Comparison of ENCODE assay signal across 21 mouse cellular contexts in genomic region chr3:116204643-116205042, GRCm38 (mm10). TPM values are rescaled to one million over a fixed set of nuclear protein-coding genes. Genes with fewer than 3 reads are reported as not detected.
DNase-seq lines count a peak whose midpoint lies in the region; ATAC-seq and TF ChIP-seq lines count a peak whose summit lies in the region.
"Had no signal": no experiment of that assay in that cellular context is flagged by ENCODE, and none has a peak within 500 bp of the region (broad histone marks: within the 10 kb centered on the region; RNA-seq: fewer than 3 reads in every experiment).

No protein-coding gene starts in this region.

- TF ChIP-seq CTCF in heart, postnatal 0 days (IDR thresholded peaks at IDR 0.05; ENCODE audit: low read depth), result no peak
- TF ChIP-seq CTCF in liver, adult 2 months (IDR thresholded peaks at IDR 0.05; ENCODE audit: low read depth, low read length), result no peak
- no peak for TF ChIP-seq CTCF in liver, postnatal 0 days (IDR thresholded peaks at IDR 0.05; ENCODE audit: low read depth)
- no peak for TF ChIP-seq CTCF in testis, adult 2 months (IDR thresholded peaks at IDR 0.05; ENCODE audit: control insufficient read depth, insufficient read depth, insufficient replicate concordance, low read depth, low read length)

- DNase-seq in heart, postnatal 0 days (ENCODE audit: low spot score), result peak; percentile 48
- no peak for DNase-seq in heart, embryonic 10.5 days (ENCODE audit: low spot score)
- DNase-seq in liver, adult 2 months (ENCODE audit: extremely low read depth, low read depth, low spot score), result no peak
- no peak for DNase-seq in liver, postnatal 0 days
- DNase-seq in testis, postnatal 10 days (ENCODE audit: low spot score), result no peak
- no peak for DNase-seq in adrenal gland, adult 2 months
- DNase-seq: adrenal gland, adult 8-10 months; cerebellum, adult 9-11 months; gastrocnemius, adult 2 months; layer of hippocampus, adult 9-11 months; left cerebral cortex, postnatal 4 days; liver; right cerebral cortex, postnatal 14 days; thymus, postnatal 14 days had no signal

- no peaks in the 10 kb centered on the region for H3K27me3 ChIP-seq in heart, postnatal 0 days (ENCODE audit: control insufficient read depth, insufficient read depth, low read length)
- H3K27me3 ChIP-seq in heart, embryonic 10.5 days (ENCODE audit: insufficient read depth, poor library complexity, severe bottlenecking), result no peaks in the 10 kb centered on the region
- no peaks in the 10 kb centered on the region for H3K27me3 ChIP-seq in liver, adult 2 months (ENCODE audit: control insufficient read depth, insufficient read depth, low read length)
- no peaks in the 10 kb centered on the region for H3K27me3 ChIP-seq in liver, postnatal 0 days (ENCODE audit: insufficient read depth, low read length)
- H3K27me3 ChIP-seq in testis, adult 2 months (ENCODE audit: control insufficient read depth, insufficient read depth, low read length), result no peaks in the 10 kb centered on the region
- H3K27me3 ChIP-seq: forebrain, embryonic 12.5 days; neural tube, embryonic 15.5 days; stomach, embryonic 15.5 days had no signal

- H3K4me1 ChIP-seq in heart, postnatal 0 days (ENCODE audit: control insufficient read depth, insufficient read depth), result 0 out of 2 replicates have a peak, but pooled peaks cover 11% of the 10 kb centered on the region
- H3K4me1 ChIP-seq in heart, embryonic 10.5 days, result peaks cover 5% of the 10 kb centered on the region; the same call in 1 of the 2 replicates
- peaks cover 12% of the 10 kb centered on the region for H3K4me1 ChIP-seq in liver, adult 2 months (ENCODE audit: control insufficient read depth, insufficient read depth, low read length)
- H3K4me1 ChIP-seq in liver, postnatal 0 days (ENCODE audit: insufficient read depth), result peaks cover 12% of the 10 kb centered on the region
- no peaks in the 10 kb centered on the region; the same call in 1 of the 2 replicates for H3K4me1 ChIP-seq in testis, adult 2 months (ENCODE audit: control insufficient read depth, insufficient read depth, low read length)
- H3K4me1 ChIP-seq: forebrain, embryonic 12.5 days had no signal

- 0 out of 2 replicates have a peak, but pooled peaks have one; percentile 24 for ATAC-seq in heart, postnatal 0 days (ENCODE audit: insufficient read depth, low read depth)
- ATAC-seq in liver, postnatal 0 days, result no peak
- ATAC-seq: midbrain, embryonic 16.5 days had no signal

- H3K4me2 ChIP-seq in heart, postnatal 0 days (ENCODE audit: low read depth, low read length), result no peak overlapping the region
- H3K4me2 ChIP-seq in liver, postnatal 0 days (ENCODE audit: low read depth, low read length), result no peak overlapping the region
- H3K4me2 ChIP-seq: forebrain, embryonic 12.5 days; neural tube, embryonic 15.5 days; stomach, embryonic 15.5 days had no signal

- 0 out of 2 replicates have a peak overlapping the region, but pooled peaks have one; percentile 5 for H3K27ac ChIP-seq in heart, postnatal 0 days (ENCODE audit: low read depth)
- no peak overlapping the region for H3K27ac ChIP-seq in heart, embryonic 10.5 days
- peak overlapping the region; percentile 41; the same call in 1 of the 2 replicates for H3K27ac ChIP-seq in liver, adult 2 months (replicated peaks; ENCODE audit: insufficient read depth, low read depth, low read length)
- H3K27ac ChIP-seq in liver, postnatal 0 days (ENCODE audit: low read depth), result no peak overlapping the region
- peak overlapping the region; percentile 55 for H3K27ac ChIP-seq in testis, adult 2 months (ENCODE audit: control insufficient read depth, insufficient read depth, low read depth, low read length)
- H3K27ac ChIP-seq: forebrain, embryonic 12.5 days; gastrocnemius, adult 2 months; left cerebral cortex, adult 2 months; neural tube, embryonic 15.5 days had no signal

- H3K9ac ChIP-seq in heart, postnatal 0 days (replicated peaks; ENCODE audit: low read depth, low read length), result no peak overlapping the region
- H3K9ac ChIP-seq in liver, adult 2 months (ENCODE audit: low read depth, low read length), result no peak overlapping the region
- H3K9ac ChIP-seq in liver, postnatal 0 days (replicated peaks), result no peak overlapping the region
- H3K9ac ChIP-seq: forebrain, embryonic 12.5 days; neural tube, embryonic 15.5 days; stomach, embryonic 15.5 days had no signal

- no peaks in the 10 kb centered on the region for H3K79me2 ChIP-seq in liver, adult 2 months (ENCODE audit: control insufficient read depth, insufficient read depth, low read length)

- TF ChIP-seq POLR2A in liver, adult 2 months (IDR thresholded peaks at IDR 0.05; ENCODE audit: extremely low read depth, insufficient read depth, low read length), result no peak
- TF ChIP-seq POLR2A in testis, adult 2 months (IDR thresholded peaks at IDR 0.05; ENCODE audit: control insufficient read depth, low read depth, low read length), result no peak

- H3K4me3 ChIP-seq in heart, postnatal 0 days (ENCODE audit: low read depth, low read length), result no peak overlapping the region
- H3K4me3 ChIP-seq in heart, embryonic 10.5 days, result no peak overlapping the region
- H3K4me3 ChIP-seq in liver, adult 2 months (ENCODE audit: insufficient read depth, low read depth, low read length), result no peak overlapping the region; the same call in 1 of the 2 replicates
- no peak overlapping the region for H3K4me3 ChIP-seq in liver, postnatal 0 days (ENCODE audit: low read depth, low read length)
- no peak overlapping the region for H3K4me3 ChIP-seq in testis, adult 2 months (ENCODE audit: control insufficient read depth, low read depth, low read length)
- H3K4me3 ChIP-seq: forebrain, embryonic 12.5 days; gastrocnemius, adult 2 months; left cerebral cortex, adult 2 months; neural tube, embryonic 15.5 days; stomach, embryonic 15.5 days had no signal

- no peaks in the 10 kb centered on the region for H3K9me3 ChIP-seq in heart, postnatal 0 days (replicated peaks; ENCODE audit: control insufficient read depth, low read length)
- no peaks in the 10 kb centered on the region for H3K9me3 ChIP-seq in heart, embryonic 10.5 days
- no peaks in the 10 kb centered on the region for H3K9me3 ChIP-seq in liver, postnatal 0 days (ENCODE audit: low read length)
- H3K9me3 ChIP-seq: forebrain, embryonic 12.5 days; neural tube, embryonic 15.5 days; stomach, embryonic 15.5 days had no signal

- H3K36me3 ChIP-seq in heart, postnatal 0 days (replicated peaks; ENCODE audit: control insufficient read depth, insufficient read depth, low read length), result no peaks in the 10 kb centered on the region
- no peaks in the 10 kb centered on the region for H3K36me3 ChIP-seq in heart, embryonic 10.5 days
- no peaks in the 10 kb centered on the region for H3K36me3 ChIP-seq in liver, adult 2 months (ENCODE audit: control insufficient read depth, insufficient read depth, low read length)
- H3K36me3 ChIP-seq in liver, postnatal 0 days (replicated peaks; ENCODE audit: insufficient read depth, low read length), result no peaks in the 10 kb centered on the region
- no peaks in the 10 kb centered on the region for H3K36me3 ChIP-seq in testis, adult 2 months (ENCODE audit: control insufficient read depth, insufficient read depth, low read length)
- H3K36me3 ChIP-seq: forebrain, embryonic 12.5 days; neural tube, embryonic 15.5 days; stomach, embryonic 15.5 days had no signal

- TF ChIP-seq EP300 in heart, postnatal 0 days (IDR thresholded peaks at IDR 0.05; ENCODE audit: low read depth), result no peak
- no peak for TF ChIP-seq EP300 in liver, postnatal 0 days (IDR thresholded peaks at IDR 0.05; ENCODE audit: low read depth)

- 62% methylated on average over 9 of the region's 9 CpGs for WGBS in heart, postnatal 0 days
- WGBS in heart, embryonic 10.5 days, result 83% methylated on average over 9 of the region's 9 CpGs
- whole genome bisulfite sequencing in liver, adult 2 months, result 78% methylated on average over 9 of the region's 9 CpGs
- WGBS in liver, postnatal 0 days (ENCODE audit: insufficient replicate concordance), result 68% methylated on average over 9 of the region's 9 CpGs

RNA-seq across cellular contexts. Expression of gene Gpr88, which starts 48.7 kb away (rescaled TPM):
- not detected in 2 replicates for total RNA-seq in heart, postnatal 0 days (2014; rRNA removed; ENCODE audit: low replicate concordance)
- polyA plus RNA-seq in heart, postnatal 0 days (2015; fragmentation: Nextera tagmentation; extraction: Ambion mirVana), result 0.11 and 0.15 TPM in 2 replicates
- 0.07 and 0.62 TPM in 2 replicates for polyA plus RNA-seq in heart, embryonic 10.5 days (2016; fragmentation: Nextera tagmentation; extraction: Ambion mirVana)
- total RNA-seq in liver, adult 2 months (2014; rRNA removed), result not detected in 2 replicates
- polyA plus RNA-seq in liver, adult 2 months (2012; rRNA removed), result not detected in 2 replicates
- polyA plus RNA-seq in liver, postnatal 0 days (2015; fragmentation: Nextera tagmentation; extraction: Ambion mirVana), result 0.18 and 0.30 TPM in 2 replicates
- polyA plus RNA-seq in testis, adult 2 months (2012; rRNA removed), result 0.20 and 0.38 TPM in 2 replicates
- total RNA-seq in adrenal gland, adult 2 months (2021), result under 1 TPM; 0.52 to 0.83 TPM
- polyA plus RNA-seq in adrenal gland, adult 2 months (2012; rRNA removed), result 1.9 and 3.1 TPM in 2 replicates
- total RNA-seq: gastrocnemius, adult 2 months; granulocyte monocyte progenitor cell, adult 5-6 weeks had no signal

Comparison
In these comparisons a context has a peak if more than half of its experiments do, and no peak if none do; other contexts are left out.
1. H3K27ac ChIP-seq: peak in heart, postnatal 0 days (single experiment), liver, adult 2 months (single experiment) and testis, adult 2 months (single experiment); none in heart, embryonic 10.5 days (single experiment) and liver, postnatal 0 days (single experiment).